Mouse (Mus musculus): Measurements from ENCODE around the gene Dst. TPM values are rescaled to one million over a fixed set of nuclear protein-coding genes. Genes with fewer than 3 reads are reported as not detected.
"Not testable (repeated sequence)": the region's sequence is repeated elsewhere in the genome, so short reads cannot be mapped to it uniquely, and the experiment has no call there.

Gene Dst
- total RNA-seq, 2 experiments from 2014 or later, result 0.31 to 0.49 TPM

DNA sequence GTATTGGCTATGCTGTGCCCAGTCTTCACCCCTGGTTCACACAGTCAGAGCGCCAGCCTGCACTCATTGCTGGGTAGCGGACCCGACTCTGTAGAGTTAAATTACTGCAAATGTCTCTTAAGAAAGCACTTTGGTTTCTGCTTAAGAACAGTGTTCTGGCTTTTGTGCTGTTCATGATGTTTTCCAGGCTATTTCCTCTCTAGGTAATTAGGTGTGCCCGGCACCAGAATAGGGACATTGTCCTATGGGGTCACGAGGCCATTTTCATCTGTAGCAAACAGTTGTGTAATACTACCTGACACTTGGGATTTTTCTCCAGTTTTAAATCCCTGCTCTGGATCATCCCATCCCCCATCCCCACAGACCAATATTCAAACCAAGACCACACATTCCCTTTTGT lies 144.4 kb downstream of the Dst start:
- no peak for ATAC-seq (replicated peaks; ENCODE audit: poor library complexity, severe bottlenecking)

DNA sequence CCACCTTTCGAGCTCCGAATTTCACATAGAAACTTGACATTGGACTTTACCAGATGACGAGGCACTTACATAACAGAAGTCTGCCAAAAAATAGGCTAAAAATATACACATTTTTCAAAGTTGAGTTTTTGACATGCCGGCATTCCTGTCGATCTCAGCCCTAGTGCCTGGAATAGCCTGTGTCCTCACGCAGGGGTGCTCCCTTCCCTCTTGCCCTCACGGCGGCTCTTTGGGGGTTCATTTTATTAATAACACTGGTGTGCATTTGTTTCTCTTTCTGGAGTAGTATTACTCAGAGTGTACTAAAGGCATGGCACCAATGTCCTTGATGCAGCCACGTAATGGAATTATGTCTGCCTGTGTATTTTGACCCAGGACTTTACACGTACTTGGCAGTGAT lies 146.9 kb downstream of the Dst start:
- ATAC-seq (replicated peaks; ENCODE audit: poor library complexity, severe bottlenecking), result no peak

- ATAC-seq (replicated peaks; ENCODE audit: poor library complexity, severe bottlenecking), result no peak
These were observed 148.6 kb downstream of the Dst start for GRCm38 (mm10) chr1:34056658-34057057.

DNA sequence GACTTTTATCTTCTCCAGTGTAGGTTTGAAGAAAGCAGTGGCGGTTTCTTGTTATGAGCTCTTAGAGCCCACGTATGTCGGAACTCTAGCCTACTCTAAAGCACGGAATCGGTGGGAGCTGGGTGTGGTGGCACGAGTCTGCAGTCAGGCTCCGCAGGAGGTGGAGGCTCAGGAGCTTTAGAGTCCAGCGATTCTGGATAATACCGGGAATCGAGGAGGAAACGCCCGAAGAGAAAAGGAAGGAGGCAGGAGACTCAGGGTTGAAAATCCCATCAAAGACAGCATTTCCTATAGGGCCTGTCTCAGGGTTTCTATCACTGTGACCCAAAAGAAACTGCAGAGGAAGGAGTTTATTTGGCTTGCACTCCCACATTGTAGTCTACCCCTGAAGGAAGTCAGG lies 151.2 kb downstream of the Dst start:
- ATAC-seq (replicated peaks; ENCODE audit: poor library complexity, severe bottlenecking), result no peak

DNA sequence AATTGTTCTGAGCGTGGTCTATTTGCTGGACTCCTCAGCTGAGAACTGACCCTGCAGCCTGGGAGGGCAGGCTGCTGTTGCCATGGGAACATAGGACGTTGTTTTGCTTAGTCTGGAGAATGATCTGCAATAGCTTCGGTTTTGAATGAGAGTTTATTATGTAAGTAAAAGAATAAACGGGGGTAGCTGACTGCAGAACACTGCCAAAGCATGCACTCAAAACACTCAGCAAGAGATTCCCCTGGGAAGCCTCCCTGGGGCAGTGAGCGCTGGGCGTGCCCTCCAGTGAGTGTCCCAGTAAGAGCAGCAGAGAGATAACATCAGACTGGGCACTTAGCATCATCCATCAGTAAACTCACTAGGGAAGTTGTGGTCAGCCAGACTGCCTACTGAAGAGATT lies 152.4 kb downstream of the Dst start:
- 0 out of 2 replicates have a peak, but pooled peaks have one; percentile 22 for ATAC-seq (replicated peaks; ENCODE audit: poor library complexity, severe bottlenecking)

GRCm38 (mm10) chr1:34061078-34061477 lies 153.1 kb downstream of the Dst start:
- peak; percentile 86 for ATAC-seq (replicated peaks; ENCODE audit: poor library complexity, severe bottlenecking)

DNA sequence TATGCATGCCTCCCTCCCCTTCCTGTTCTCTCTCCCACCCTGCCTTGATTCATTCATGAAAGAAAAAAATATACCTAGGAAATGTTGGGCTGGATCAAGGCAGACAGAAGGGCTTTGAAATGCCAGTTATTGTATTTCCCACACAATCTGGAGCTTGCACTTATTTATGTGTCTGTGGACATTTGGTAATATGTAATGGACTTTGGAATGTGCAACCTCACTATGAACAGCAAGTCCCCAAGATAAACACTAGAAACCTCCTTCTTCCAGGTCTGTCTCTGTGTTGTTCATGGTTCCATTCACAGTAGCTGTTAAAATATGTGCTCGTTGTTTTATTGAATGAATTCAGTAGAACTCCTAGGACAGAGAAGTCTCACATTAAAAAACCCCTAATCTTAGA lies 153.8 kb downstream of the Dst start:
- no peak for ATAC-seq (replicated peaks; ENCODE audit: poor library complexity, severe bottlenecking)

DNA sequence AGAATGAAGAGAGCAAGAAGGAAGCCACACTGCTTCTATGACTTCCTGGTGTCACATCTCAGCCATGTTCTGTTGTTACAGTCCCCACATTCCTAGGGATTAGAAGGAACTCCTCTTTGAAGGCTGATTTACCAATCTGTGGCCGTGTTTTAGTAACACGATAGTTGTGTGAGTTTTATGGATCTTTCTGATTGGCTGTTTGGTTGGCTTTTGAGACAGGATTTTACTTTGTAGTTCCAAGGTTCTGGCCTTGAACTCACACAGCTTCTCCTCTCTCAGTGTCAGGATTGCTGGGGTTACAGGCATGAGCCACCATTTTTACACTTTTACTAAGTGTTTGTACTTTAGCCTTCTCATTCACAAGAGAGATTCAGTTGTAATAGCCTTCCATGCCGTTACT lies 155.9 kb downstream of the Dst start:
- ATAC-seq (replicated peaks; ENCODE audit: poor library complexity, severe bottlenecking), result no peak

DNA sequence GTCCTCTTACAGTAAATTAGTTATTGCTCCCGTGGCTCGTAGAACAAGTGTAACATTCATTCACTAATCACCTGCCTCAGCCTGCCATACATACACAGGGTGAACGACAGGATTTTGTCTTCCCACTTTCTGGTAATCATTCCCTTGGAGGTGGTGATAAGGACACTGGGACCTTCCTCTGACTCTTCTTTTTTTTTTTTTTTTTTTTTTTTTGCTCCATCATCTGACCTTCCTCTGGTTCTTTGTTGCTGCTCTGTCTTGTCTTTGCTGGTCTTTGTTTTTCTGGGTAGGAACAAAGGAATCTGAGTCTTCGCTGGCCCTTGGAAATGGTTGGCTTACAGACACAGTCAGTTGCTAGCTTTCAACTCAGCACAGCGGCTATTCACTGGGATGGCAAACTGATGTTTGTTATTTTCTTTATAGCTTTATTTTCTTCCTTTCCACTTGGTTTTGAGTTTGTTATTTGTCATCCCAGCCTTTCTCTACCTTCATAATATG lies 157.6 kb downstream of the Dst start:
- no peak for ATAC-seq (replicated peaks; ENCODE audit: poor library complexity, severe bottlenecking)

DNA sequence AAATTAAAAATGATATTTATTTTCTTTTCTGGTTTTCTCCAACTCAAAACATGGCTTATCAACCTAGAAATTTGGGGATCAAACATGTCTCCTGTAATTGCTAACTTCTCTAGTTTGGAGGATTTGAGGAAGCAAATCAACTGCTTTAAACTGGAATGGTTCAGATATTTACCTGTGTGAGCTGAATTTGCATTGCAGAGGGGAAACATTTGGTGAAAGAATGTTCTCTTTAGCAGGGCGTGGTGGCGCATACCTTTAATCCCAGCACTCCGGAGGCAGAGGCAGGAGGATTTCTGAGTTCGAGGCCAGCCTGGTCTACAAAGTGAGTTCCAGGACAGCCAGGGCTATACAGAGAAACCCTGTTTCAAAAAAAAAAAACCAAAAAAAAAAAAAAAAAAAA lies 158.4 kb downstream of the Dst start:
- not testable (repeated sequence) for ATAC-seq (replicated peaks; ENCODE audit: poor library complexity, severe bottlenecking)

DNA sequence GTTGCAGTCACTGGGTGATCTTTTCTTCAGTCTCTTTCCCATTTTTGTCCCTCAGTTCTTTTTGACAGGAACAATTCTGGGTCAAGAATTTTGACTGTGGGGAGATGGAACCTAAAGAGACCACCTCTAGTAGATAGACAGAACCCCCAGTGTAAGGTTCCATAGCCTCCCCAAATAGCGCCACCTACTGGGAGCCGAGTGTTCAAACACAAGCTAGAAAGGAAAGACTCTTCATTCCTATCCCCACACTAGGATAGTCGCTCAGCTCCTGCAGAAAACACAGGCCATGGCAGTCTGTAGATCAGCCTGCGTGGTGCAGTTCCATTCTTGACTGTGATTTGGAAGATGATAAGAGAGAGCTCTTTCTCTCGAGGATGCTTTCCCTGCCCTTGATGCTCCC lies 160.3 kb downstream of the Dst start:
- ATAC-seq (replicated peaks; ENCODE audit: poor library complexity, severe bottlenecking), result no peak

DNA sequence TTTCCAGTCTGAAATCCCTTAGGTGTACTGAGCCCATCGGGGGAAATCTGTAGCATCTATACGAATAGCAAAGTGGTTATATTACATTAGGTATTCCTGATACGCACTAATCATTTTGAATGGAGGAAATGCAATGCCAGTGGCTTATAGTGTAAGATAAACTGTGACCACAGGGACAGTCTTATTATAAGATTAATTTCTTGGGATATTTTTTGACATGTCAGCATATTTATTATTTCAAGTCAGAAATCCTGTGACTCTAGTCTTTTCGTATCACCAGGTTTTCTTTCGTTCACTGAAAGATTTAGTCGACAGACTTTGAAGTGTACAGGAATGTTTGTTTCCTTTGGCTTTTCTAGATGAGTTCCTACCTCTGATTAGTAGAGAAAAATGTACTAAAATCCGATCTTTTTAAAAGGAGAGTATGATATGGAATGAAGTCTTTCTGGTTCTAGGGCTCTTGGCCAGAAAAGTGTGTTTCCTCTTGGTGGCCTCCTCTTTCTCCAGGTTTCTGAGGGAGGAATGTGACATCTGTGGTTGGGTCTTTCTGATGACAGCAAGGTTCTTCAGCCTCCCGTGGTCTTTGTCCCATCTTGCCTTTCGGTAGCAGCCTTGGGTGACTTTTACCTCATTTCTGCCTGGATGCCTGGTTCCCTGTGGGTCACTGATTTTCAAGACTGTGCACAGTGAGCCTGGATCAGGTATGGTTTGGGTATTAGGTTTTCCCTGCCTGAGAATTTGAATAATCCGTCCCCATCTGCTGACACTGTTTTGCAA lies 161.7 kb downstream of the Dst start:
- ATAC-seq (replicated peaks; ENCODE audit: poor library complexity, severe bottlenecking), result no peak

- ATAC-seq (replicated peaks; ENCODE audit: poor library complexity, severe bottlenecking), result no peak
These were observed 162.4 kb downstream of the Dst start for GRCm38 (mm10) chr1:34070474-34070873.

- no peak for ATAC-seq (replicated peaks; ENCODE audit: poor library complexity, severe bottlenecking)
These were observed 163.1 kb downstream of the Dst start for GRCm38 (mm10) chr1:34070991-34071639.

DNA sequence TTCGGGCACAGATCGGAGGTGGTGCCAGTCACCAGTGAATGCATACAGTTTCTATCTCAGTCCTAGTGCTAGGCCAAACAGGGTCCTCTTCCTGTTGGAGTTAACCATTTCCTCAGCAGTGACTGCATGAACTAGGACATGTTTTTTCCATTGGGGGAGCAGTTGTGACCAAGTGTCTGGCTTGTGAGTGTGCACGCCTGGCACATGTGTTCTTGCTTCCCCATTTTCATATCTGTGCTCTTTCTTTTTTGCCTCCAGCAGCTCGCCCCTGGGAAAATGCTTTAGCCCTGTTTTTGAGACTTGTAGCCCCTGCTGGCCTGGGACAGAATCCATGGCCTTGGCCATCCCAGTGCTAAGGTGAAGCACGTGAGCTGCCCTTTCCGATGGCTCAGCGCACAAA lies 164.2 kb downstream of the Dst start:
- ATAC-seq (replicated peaks; ENCODE audit: poor library complexity, severe bottlenecking), result peak; percentile 42

DNA sequence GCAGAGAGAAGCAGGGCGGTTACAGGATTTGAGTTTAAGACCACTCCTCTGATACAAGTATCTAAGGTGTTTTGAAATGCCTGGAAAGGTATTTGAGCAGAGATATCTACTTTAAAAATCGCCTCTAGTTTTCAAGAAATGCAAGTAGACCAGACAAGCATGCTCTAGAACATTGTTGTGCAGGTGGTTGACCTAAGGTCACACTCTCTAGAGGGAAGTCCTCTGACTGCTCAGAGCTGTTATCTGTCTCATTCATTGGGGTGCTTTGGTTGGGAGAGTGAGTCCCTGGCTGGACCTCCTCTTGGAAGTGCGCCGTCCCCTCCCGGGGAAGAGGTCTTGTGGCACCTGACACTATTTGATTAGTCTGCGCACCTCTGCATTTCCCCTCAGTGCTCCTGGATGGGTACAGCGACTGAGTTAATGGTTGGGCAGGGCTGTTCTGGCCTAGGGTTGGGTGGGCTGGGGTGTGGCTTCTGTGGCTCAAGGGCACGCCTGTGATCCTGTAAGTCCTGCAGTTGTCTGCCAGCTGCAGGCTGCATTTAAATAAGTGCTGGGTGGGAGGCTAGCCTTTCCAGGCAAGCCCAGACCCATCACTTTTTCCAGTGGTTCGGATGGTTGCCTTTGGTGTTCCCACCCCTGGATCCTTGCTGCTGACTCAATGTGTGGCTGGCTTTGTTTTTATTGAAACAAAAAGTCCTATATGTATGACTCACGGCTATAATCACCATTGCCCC lies 165.6 kb downstream of the Dst start:
- no peak for ATAC-seq (replicated peaks; ENCODE audit: poor library complexity, severe bottlenecking)

GRCm38 (mm10) chr1:34074245-34075187 lies 166.5 kb downstream of the Dst start:
- ATAC-seq (replicated peaks; ENCODE audit: poor library complexity, severe bottlenecking), result no peak

DNA sequence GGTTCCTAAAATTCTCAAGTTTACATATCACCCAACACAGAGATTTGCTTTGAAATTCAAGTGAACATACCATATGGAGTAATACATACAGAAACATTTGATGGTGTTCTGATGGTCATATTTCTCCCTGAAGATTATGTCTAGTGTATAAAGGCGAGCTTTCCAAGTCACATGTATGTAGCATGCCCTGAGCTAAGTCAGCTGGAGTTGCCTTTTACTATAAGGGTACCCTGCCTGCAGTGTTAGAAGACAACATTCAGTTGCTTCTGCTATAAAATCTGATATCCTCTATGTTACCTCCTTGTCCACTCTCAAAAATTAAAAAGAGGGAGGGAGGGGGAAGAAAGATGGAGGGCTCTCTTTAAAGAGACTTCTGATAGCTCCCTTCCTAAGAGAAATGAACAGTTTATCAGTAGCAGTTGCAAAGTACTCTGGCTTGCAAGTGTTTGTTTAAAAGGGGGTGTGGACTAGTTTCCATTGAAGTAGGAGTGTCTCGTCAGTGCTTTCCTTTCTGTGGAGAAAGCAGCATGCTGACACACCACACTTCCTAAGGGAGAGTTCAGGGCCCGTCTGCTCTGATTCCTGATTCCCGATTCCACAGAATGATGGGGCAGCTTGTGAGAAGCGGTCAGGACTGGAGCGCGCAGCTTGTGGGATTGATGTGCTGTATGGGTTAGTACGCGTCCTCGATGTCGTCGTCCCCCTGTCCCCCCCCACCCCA lies 168.8 kb downstream of the Dst start:
- ATAC-seq (replicated peaks; ENCODE audit: poor library complexity, severe bottlenecking), result no peak

DNA sequence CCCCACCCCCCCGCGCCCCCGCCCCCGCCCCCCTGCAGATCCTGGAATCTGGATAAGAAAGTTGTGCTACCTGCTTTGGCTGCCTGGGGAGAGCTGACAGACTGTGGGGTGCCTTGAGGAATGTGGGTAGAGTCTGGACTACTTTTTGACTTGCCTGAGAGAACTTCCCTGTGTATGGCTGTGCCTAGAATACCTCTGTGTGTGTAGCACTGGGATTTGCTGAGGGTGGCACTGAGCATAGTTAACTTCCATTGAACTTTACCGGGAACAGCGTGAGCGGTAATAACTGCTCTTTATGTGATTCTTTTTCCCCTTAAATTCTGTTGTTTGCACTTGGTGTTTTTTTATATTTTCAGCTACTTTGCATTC lies 169.4 kb downstream of the Dst start:
- no peak for ATAC-seq (replicated peaks; ENCODE audit: poor library complexity, severe bottlenecking)

DNA sequence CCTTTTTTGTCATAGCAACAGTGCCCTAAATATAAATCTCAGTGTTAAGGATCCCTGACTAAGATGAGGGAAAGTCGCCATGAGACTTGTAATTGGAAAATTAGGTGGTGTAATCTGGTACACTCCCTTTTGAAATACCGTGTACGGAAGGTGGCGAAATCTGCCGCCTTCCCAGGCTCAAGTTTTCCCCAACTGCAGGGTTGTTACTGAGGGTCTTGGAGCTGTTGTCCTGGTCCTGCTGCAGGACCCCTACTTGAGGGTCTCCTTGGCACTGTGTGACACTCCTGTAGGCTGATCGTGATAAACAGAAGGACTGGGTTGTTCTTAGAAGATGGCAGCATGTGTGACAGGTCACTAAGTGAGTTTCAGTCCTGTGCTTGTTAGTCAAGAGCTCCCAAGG lies 169.9 kb downstream of the Dst start:
- no peak for ATAC-seq (replicated peaks; ENCODE audit: poor library complexity, severe bottlenecking)

Data from granulocyte monocyte progenitor cell, adult 5-6 weeks (primary cell).